Mouse (Mus musculus) layer of hippocampus, postnatal 14 days (tissue): ENCODE measurements around the gene Slc39a11. TPM values are rescaled to one million over a fixed set of nuclear protein-coding genes. Genes with fewer than 3 reads are reported as not detected.
A peak's percentile ranks its signal among the peaks of the same experiment; 100 is the strongest.

Experiments used
- DNase-seq, 2 experiments: peaks; one replicate each; pipeline ENCODE4 v3.0.0; 2021 to 2022; ENCODE audit warnings: low spot score in 2 of 2, mixed read lengths in 1 of 2
- total RNA-seq, 2 experiments: library from RNA; stranded (reverse); gene quantifications; 2 replicates each; pipeline ENCODE4 v1.2.3; 2021

Gene Slc39a11
- total RNA-seq, 2 experiments from 2014 or later, result 22.0 to 27.0 TPM

DNA sequence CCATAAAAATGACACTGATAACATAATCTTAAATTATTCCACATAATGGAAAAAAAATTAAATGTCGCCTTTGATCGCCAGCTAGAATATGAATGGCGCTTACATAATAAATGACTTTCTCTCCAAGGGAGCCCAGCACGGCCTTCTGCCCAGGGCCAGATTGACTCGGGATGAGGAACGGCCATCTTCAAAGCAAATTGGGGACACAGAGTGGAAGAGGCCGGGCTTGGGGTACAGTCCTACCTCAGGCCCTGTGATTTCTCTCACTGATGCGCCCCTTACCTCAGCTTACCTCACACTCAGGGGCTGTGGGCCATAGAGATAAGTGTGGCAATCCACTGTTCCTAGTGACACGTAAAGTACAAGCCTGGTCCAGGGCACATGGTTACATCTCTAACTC lies 177.9 kb downstream of the Slc39a11 start:
- no peak for DNase-seq

DNA sequence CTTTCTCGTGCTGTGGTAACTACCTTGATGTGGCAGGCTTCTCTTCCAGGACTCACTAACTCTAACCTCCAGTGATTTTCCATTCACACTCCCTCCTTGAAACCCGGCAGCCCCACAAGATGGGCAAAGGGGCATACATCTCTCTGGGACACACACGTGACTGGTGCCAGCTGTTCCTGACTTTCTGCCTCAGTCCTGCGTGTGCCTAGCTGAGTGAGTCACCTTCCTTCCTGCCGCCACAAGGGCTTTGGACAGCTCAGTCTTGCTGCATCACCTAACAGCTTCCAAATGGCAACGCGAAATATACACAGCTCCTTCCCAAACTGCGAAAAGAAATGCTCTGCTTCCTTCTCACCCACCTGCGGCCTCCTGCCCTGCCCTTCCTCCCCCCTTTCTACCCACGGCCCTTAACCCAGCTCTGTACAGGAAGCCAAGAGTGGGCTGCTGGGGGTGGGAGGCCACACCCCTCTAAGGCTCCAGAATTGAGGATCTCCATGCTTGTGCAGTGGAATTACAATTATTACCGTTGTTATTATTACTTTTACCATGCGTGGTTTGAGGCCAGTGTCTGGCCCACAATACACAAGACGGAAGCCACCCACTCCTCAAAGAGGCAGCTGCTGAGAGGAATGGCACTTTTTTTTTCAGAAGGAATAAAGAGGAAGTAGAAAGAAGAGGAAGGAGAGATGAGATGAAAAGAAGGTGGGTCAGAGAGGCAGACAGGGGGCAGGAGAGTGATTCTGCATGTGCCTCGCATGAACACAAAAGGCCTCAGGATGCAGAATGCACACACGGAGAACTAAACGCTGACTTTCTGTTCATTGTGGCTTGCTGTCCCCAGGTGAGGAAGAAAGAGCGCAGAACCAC lies 179.7 kb downstream of the Slc39a11 start:
- no peak for DNase-seq

- DNase-seq, result no peak
Observed at GRCm38 (mm10) chr11:113468016-113468415, 181.9 kb downstream of the Slc39a11 start.

GRCm38 (mm10) chr11:113467313-113467811 lies 182.5 kb downstream of the Slc39a11 start:
- no peak for DNase-seq

- no peak for DNase-seq
Observed at GRCm38 (mm10) chr11:113460118-113460517, 189.8 kb downstream of the Slc39a11 start.

DNA sequence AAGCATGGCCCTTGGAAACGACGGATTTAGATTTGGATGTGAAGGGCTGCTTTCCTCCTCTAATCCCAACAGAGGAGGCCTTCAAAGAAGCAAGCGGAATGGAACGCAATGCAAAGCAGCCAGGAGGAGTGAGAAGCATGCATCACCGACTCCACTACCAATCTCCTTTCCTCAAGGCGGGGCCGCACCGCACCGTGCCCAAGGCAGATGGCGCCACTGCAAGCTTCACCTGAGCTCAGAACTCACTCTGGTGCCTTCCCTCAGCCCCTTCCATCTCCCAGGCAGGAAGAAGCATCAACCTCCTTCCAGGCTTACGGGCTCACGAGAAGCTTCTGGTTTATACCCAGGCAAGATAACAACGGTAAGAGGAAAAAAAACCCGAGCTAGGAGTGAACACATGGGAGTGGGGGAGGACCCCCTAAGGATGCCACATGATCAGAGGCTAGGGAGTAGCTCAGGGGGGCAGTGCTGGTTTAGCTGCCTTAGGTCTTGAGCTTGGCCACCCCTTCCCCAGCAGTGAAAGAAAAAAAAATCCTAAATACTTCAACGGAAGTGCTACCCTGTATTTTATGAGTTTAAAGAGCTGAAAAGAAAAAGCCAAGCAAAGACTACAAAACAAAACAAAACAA lies 191.2 kb downstream of the Slc39a11 start:
- no peak for DNase-seq

- no peak for DNase-seq
Observed at GRCm38 (mm10) chr11:113452861-113453568, 196.9 kb downstream of the Slc39a11 start.

DNA sequence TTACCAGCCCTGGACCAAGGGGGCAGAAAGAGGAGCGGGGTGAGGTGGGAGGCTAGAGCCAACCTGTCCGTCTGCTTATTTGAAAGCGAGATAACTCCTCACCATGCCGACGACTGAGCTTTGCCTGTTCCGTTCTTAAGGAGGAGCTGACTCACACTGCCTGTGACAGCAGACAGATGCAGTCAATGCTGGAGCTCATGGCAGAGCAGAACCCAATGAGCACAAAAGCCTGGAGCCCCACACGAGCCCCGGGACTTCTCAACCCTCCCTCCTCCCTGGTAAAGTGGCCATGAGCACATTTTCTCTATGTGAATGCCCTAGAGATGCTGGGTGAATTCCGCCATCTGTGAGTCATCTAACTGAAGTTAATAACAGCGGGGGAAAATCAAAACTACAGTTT lies 198.6 kb downstream of the Slc39a11 start:
- DNase-seq, result no peak

DNA sequence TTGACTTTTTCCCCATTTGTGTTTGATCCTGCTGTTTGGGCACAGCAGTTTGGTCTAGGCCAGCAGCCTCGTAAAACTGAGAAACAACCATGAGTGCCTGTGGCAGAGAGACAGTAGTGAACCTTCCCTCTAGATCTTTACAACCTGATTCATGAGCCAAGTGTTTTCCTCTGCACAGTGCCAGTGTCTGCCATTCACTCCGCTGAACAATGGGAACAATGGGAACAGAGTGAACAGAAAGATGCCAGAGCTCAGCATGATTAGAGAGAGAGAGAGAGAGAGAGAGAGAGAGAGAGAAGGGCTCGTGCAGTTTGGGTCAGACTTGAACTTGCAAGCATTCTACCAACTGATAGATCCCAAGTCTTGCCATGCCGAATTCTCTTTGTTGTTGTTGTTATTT lies 199.2 kb downstream of the Slc39a11 start:
- no peak for DNase-seq

- no peak for DNase-seq
Observed at GRCm38 (mm10) chr11:113450028-113450427, 199.9 kb downstream of the Slc39a11 start.

DNA sequence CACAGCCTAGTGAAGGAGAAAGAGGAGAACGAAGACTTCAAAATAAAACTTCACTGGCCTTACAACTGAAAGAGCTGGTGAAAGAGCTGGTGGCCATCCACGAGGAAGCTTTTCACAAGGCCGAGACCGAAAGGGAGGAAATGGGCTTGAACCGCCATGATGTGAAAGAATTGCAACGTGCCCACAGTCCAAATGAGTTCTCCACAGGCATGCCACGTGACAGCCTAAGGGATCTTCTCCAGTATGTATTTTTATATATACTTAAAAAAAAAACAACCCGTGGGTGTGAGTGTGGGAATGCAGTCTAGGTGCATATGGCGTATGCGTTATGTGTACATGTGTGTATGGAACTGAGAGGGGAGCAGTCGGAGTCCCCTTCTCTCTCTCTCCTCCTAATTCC lies 207.8 kb downstream of the Slc39a11 start:
- no peak for DNase-seq

- DNase-seq, result peak in 1 of 2 experiments; percentile 81
Observed at GRCm38 (mm10) chr11:113439328-113440030, 210.4 kb downstream of the Slc39a11 start.

DNA sequence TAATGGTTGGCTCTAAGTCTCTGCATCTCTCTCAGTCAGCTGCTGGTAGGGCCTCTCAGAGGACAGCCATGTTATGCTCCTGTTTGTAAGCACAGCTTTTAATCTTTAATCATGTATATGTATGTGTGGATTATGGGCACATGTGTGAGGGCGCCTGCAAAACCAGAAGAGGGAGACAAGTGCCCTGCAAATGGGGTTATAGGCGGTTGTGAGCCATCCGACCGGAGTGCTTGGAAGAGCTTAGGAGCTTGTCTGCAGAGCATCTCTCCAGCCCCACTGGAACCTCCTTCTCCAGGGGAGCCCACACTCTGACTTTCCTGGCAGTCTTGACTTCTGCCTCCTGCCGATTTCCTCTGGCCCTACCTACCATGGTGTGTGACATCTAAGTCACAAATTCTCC lies 211.0 kb downstream of the Slc39a11 start:
- no peak for DNase-seq

- no peak for DNase-seq
Observed at GRCm38 (mm10) chr11:113437357-113437756, 212.5 kb downstream of the Slc39a11 start.

- no peak for DNase-seq
Observed at GRCm38 (mm10) chr11:113436299-113436698, 213.6 kb downstream of the Slc39a11 start.

GRCm38 (mm10) chr11:113435696-113436095 lies 214.2 kb downstream of the Slc39a11 start:
- DNase-seq, result no peak

- no peak for DNase-seq
Observed at GRCm38 (mm10) chr11:113431161-113431560, 218.7 kb downstream of the Slc39a11 start.

GRCm38 (mm10) chr11:113425882-113426281 lies 224.0 kb downstream of the Slc39a11 start:
- DNase-seq, result no peak

DNA sequence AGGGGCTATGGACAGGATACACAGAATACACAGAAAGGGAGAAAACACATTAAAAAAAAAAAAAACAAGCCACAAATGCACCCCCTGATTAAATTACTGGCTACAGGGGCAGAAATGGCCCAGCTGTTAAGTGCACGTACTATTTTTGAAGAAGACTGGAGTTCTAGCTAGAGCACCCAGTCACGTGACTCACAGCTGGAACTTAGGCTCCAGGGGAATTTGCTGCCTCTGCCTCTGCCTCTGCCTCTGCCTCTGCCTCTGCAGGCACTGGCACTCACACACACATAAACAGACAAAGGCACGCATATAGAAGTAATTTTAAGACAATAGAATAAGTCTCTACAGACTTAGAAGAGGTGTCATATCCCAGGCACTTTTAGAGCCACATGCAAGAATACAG lies 224.4 kb downstream of the Slc39a11 start:
- DNase-seq, result no peak

DNA sequence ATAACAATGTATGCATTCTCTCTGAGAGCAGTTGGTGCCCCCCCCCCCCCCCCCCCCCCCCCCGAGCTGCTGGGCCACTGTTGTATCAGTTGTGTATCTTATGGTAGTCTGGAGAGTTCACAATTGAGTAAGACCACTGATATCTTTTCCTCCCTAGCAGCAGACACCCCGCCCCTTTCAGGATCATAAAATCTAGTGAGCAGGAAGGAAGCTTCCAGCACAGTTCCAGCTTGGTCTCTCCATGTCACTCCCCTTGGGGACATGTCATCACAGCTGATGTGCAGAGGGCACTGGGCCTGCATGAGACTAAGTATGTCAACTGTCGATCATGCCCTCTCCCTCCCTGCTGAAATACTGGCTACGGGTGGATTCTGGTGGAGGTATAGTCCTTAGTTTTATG lies 225.1 kb downstream of the Slc39a11 start:
- no peak for DNase-seq

DNA sequence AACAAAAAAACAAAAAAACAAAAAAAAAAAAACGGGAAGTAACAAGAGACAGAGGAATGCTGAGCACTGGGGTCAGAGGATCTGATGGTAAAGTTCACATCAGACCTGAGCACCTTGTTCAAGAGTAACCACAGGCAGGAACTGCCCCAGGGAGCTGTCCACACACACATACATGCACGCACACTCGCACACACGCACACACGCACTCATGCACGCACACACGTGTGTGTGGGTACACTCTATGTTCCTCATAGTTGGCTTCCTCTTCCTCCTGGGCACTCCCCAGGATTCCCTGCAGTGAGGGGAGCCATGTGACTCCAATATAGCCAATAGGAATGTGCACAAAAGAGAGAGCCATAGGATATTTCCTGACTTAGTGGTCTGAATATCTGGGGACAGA lies 227.3 kb downstream of the Slc39a11 start:
- DNase-seq, result no peak
